Mouse (Mus musculus) T-helper 1 cell (primary cell): ENCODE results near the gene Fam118b.

Source experiments
- in situ Hi-C: fragments of 300-600 bp; cut with MboI, MseI; formaldehyde crosslinking; loops from one replicate; pipeline ENCODE4 v1.15.1; 2025; ENCODE audit warnings: high pct_unique_total_duplicates

Gene Fam118b

DNA sequence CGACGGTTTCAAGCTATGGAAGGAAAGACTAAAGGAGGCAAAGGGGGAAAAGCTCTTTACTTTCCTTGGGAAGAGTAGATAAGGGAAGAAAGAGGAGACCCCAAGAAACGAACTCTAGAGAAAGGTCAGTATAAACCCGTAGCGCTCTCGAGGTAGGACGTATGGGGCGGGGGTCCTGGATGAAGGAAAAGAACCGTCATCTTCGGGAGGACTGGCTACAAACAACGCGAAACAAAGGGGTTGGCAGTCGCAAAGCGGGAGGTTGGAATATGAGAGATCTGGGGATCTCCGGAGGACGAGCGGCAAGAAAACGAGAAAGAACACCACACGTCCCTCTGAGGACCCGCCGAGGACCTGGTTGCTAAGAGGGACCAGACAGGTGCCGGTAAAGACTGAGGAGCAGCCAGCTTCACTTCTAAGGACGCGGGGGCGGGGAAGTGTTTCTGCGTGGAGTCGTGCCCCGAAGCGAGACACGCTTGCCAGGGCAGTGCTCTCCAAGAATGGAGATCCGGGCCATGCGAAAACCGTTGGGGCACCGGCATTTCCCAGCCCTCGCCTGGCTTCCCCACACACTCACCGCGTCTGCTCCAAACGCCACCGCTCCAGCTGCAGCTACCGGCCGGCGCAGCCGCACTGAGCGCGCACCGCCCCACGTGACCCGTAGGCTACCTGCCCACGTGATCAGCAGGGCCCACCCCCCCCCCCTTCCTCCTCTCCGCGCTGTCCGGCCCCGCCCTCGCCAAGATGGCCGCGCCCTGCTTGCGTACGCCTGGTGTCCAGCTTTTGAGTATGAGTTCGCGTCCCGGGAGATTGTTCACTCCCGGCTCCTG, at the start of gene Fam118b, which contains the start of gene Rpusd4:
Gene Fam118b (minus strand): TSS at position 660 of the 830 bp plus-strand sequence.
Gene Rpusd4 (plus strand): TSS at position 720 of the 830 bp plus-strand sequence.
- in situ Hi-C loops, result loop anchor here (10.0 kb wide), 1 partner anchor 53 kb away; the partner anchor contains the start of gene Foxred1

DNA sequence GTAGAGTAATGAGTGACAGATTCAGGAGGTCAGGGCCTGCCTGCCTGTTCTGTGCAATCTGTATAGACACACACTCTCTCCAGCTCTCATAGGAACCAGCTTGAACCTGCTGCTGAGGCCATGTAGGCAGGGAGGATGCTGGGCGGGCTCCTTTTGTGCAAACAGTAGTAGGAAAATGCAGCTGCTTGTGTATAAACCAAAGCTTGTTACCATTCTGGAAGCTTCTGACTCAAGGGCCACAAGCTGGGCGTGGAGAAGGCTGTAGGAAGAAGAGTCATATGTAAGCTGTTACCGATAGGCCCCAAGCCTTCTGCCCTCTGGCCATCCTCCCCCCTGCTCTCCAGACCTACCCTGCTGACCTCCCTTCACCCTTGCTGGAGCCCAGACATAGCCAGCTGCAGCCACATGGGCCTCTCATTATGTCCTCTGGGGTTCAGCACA, 49.2 kb upstream of the Fam118b start:
- in situ Hi-C loops, result no loop called here

DNA sequence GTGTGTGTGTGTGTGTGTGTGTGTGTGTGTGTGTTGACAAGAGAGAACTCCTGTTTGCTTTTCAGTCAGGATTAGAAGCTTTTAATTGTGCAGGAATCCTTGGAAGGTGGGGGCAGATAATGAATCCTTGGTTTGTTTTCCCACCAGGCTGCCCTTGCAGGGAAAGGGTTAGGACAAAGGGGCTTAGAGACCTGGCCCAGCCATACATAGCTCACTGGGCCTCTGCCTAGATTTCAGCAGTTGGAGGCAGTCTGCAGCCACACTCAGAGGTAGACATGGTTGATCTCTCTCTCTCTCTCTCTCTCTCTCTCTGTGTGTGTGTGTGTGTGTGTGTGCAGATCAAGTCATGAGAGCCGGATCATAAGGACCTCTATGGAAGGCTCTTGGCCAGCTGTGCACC, 46.6 kb upstream of the Fam118b start:
- in situ Hi-C loops, result no loop called here

DNA sequence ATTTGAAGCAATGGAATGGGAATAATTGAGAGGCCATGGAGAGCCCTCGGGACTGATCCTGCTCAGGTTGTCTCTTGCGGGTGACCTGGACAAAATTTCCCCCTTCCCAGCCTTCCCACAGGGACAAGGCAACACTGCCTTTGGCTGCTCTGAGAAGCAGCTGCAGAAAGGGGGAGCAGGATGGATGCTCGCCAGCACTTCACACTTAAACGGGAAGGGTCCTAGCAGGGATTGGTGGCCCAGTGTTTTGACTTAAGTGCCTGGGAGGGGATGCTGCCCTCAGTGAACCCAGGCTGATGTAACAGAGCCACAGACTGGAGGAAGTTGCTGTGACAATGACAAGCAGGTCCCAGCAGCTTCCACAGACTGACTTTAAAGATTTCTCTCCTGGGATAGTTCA, 46.0 kb upstream of the Fam118b start:
- in situ Hi-C loops, result no loop called here

DNA sequence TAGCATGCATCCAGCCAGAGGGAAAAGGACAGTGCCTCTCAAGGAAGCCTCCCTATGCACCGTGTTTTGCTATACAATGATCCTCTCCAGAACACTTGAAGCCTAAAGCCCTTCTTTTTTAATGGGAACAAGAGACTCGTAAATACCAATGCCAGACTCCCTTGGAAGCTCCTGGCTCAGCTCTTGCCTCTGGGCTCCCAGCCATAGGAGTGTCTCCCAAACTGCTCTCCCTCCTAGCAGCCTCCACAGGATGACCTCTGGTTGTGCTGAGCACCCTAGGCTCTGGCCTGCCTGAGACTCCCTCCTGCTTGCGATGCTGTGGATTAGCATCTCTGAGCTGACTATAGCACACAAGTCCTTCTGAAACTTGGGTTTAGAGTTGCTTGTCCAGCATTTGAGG, 44.9 kb upstream of the Fam118b start:
- in situ Hi-C loops, result no loop called here

DNA sequence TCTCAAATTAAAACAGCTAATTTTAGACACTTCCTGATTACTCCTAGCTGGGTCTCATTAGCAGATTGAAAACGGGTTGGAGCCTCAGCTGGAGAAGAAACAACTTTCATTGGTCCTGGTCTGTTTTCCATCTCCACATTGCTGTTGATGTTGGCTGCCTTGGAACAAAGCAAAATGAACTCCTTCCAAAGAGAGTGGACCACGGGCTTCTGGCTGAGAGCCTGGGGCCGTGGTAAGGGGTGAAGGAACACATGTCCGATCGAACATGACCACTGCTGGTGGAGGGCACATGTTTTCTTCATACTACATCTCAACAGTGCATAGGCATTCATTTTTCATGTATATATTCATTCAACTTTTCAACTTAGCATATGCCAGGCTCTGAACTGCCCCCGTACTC, 42.8 kb upstream of the Fam118b start:
- in situ Hi-C loops, result no loop called here

DNA sequence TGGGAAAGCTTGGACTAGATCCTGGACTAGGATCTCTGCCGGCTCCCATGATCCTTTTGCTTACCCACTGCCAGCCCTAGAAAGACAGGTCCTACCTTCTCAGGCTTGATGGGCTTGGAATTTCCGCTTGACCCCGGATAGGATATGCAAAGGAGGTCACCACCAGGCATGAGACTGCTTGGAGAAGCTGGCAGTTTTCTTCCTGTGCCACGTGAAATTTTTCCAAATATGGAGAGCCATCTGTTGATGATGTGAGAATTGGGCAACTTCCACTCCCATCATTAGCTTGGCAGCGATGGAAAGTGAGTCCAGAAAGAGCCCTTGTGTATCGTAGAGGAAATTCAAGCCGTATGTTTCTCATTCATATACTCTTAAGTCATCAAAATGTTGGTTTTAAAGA, 39.9 kb upstream of the Fam118b start:
- in situ Hi-C loops, result no loop called here

DNA sequence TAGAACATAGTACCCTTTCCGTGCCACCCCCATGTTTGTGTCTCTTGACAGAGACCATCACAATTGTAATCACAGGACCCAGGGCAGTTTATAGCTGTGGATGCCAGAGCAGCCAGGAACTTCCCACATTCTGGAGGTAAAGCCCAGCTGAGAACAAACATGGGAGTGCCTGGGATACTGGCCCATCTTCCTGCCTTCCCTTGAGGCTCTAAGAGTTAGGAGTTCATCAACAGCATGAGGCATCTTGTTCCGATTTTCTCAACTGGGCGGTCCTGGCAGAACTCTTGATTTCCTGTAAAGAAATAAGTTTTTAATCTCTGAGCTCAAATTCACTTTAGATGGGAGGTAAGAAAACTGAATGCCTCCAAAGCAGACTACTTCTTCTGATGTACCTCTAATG, 34.6 kb upstream of the Fam118b start:
- in situ Hi-C loops, result no loop called here

DNA sequence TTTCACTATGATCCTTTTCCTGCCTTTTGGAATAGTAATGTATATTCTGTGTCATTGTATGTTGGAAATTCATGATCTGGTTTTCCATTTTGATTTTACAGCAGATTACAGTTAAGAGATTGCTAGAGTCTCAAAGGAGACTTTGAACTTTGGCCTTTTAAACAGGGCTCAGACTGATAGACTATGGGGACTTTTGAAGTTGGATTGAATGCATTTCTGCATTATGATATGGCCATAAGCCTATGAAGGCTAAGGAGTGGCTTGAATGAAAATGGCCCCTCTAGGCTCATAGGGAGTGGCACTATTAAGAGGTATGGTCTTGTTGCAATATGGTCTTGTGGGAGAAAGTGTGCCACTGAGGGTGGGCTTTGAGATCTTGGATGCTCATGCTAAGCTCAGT, 30.2 kb upstream of the Fam118b start:
- in situ Hi-C loops, result no loop called here

DNA sequence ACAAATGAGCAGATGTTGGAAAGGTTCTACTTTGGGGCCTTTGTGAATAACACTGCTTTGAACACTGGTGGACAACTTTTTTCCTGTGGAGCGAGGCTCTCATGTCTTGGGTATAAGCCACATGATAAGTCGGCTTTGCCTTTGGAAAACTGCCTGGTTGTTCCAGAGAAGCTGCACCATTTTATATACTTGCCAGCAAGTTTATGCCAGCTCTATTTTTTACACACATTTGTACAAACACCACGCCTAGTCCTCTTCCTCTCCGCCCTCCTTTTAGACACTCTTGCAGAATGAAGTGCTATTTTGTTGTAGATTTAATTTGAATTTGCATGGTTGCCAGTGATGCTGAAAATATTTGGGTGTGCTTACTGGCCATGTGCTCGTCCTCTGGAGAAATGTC, 25.9 kb upstream of the Fam118b start:
- in situ Hi-C loops, result no loop called here

DNA sequence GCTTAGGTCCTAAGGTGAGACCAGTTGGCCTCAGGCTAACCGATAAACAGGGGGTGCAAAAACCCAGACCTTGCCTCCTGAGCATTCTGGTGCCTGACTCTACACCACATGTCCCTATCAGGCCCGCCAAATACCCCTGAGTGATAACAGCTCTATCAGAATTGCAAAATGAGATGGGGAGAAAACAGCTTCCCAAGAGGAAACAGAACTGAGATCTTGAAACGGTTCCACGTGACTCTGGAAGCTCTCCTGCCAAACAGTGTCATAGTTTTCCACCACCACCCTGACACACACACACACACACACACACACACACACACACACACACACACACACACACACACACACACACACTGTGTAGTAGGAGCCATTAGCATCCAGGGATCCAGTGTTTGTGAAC, 23.3 kb upstream of the Fam118b start:
- in situ Hi-C loops, result no loop called here

DNA sequence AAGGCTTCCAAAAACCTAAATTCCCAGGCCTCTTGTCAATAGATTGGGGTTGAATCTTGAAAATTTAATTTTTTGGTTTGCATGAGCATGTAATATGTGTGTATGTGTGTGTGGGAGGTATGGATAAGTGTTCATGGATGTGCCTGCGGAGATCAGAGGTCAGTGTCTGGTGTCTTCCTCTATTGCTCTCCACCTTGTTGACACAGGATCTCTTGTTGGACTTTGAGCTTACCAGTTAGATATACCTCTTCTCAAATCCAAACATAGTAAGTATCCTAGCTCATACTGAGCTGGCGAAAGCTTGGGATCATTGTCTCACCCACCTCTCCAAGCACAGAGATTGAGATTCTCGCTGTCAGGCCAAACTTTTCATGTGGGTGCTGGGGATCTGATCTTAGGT, 22.8 kb upstream of the Fam118b start:
- in situ Hi-C loops, result no loop called here

DNA sequence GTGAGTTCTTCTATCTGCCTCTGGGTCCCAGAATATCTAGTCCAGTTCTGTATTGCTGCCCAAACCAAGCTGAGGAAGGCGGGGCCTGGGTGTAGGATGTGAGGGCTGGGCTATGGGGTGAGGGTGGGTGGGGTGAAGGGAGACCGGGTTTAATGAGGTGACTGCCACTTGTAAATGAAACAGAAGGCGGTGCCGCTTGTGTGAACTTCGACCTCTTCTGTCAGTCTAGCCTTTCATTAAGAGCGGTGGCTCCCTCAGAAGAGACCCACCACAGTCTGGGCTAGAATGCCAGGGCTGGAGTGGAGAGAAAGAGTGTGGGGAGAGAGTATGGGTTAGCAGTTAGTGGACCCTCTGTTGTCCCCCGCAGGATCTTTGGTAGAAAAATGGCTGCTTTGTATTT, 22.4 kb upstream of the Fam118b start:
- in situ Hi-C loops, result loop anchor here (5.0 kb wide), 1 partner anchor 242 kb away; no protein-coding TSS in a partner anchor

DNA sequence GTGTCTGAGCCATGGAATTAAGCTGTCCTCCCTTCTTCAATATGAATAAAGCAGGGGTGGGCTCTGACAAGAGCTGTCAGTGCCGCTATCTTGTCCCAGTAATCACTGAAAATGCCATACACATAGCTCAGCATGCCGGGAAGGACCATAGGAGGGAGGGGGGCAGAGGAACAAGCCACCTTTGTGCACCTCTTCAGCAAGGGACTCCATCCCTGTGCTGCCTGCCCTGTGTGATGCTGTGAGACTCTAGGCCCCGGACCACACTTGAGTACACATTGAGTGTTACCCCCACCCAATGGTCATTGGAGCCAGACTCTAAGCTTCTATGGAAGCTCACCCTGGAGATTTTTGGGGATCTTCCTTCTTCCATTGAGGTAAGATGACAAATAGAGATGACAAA, 18.7 kb upstream of the Fam118b start:
- in situ Hi-C loops, result loop anchor here (5.0 kb wide), 1 partner anchor 246 kb away; no protein-coding TSS in a partner anchor

DNA sequence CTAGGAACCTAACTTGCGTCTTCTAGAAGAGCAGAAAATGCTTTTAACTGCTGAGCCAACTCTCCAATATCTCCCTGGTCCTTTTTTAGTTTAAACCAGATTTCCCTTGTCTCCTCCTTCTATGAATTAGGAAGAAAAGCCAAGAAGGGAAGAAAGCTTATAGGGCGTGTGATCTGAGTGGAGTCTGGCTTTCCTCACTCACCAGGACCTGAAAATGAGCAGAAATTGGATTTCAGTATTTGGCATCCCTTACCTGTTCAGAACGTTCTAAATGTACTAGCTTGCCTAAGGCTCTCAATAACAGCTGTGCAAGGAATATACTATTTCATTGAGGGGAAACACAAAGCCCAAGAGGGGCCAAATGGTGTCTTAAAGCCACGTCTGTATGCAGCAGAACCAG, 16.7 kb upstream of the Fam118b start:
- in situ Hi-C loops, result no loop called here

DNA sequence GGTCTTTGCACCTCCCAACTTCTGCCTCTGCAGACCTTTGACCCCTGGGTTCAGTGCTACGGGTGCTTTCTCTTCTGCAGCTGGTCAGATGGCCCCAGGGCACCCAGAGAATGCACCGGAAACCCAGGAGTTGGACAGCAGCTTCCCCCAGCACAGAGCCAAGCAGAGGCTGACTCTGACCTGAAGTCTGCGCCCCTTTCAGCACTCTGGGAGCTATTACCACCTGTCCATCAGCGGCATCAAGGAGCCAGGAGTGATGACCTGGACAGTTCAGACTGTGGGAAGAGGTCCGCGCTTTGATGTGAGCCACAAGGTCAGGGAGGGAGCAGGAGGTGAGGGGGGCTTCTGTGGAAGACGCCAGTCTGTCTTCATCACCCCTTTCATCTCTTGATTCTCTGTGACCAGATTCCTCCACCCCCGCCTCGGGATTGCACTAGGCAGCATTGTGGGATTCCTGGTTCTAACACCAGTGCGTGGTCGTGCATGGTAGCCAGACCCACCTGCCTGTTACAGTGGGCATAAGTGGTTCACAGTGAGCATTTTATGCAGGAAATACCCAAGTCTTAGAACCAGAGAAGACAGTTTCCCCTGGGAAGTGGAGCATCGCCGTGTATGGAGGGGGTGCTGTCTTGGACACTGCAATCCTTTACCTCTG, 15.9 kb upstream of the Fam118b start:
- in situ Hi-C loops, result no loop called here

DNA sequence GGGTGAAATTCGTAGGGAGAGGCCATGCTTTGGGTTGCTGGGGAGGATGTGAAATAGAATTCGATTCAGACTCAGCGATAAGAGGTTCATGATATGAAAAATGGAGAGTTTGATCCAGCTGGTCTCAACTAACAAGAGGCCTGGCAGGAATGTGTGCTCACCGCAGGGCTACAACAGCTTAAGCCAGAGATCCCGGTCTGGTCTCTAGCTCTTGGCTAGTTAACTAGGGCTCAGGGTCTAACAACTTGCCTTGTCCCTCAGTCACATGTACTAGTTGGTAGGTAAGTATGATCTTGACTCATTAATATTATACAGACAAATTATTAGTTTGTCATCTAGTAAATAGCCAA, 15.2 kb upstream of the Fam118b start:
- in situ Hi-C loops, result no loop called here

DNA sequence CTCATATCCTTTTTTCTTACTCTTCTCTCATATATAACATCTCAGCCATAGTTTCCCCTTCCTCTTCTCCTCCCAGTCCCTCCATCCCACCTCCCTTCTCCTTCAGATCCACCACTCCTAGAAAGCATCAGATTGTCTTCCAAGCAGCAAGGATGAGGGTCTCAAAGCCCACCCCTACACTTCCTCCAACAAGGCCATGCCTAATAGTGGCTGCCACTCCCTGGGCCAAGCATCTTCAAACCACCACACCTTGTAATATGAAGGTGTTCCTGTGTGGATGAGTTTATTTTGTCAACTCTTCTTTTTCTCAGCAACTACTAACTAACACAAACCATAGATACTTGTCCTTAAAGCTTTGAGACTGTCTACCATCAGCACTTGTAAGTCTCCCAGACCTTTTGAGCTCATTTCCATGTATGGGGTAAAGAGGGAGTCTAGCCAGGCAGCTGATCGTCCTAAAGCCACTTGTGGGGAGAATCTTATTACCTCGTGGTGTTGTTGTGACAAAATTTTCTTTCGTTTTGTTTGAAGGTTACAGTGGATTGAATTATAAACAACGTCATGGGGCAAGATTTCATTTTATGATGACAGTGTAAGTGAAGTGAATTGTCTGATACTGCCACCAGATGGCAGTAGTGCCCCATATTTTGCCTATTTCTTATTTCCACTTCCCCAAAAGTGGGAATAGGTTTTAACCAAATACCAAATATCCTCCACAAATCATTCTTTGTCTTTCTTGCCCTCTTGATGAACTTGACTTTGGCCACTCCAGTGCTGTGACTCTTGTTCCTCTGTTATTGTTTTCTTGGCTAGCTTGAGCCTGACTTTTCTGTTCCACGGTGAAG, 14.6 kb upstream of the Fam118b start:
- in situ Hi-C loops, result no loop called here

DNA sequence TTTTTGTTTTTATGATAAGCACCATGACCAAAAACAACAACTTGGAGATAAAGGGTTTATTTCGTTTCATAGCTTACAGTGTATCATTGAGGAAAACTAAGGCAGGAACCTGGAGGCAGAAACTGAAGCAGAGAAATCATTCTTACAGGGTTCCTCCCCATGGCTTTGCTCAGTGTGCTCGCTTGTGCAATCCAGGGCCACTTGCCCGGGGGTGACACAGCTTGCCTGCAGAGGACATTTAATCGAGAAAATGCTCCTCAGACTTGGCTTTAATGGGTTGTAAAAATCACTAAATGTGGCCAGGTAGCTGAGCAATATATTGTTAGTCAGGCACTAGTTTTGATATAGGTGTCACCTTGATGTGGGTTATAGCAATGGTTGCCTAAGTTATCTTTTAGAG, 10.8 kb upstream of the Fam118b start:
- in situ Hi-C loops, result no loop called here

DNA sequence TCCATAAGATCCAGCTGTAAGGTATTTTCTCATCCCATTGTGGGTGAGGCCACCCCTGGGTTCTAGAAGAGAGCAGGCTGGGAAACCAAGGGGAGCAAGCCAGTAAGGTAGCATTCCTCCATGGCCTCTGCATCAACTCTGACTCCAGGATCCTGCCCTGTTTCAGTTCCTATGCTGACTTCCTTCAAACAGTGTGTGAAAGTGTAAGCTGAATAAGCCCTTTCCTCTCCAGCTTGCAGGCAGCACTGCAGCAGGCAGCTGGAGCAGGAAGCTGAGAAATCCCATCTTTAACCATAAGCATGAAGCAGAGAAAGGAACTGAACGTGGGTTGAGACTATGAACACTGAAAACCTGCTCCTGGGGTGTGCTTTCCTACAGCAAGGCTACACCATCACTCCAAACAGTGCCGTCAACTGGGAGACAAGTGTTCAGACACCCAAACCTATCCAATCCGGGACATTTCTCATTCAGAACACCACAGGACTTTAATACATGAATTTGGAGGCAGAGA, 10.3 kb upstream of the Fam118b start:
- in situ Hi-C loops, result no loop called here

DNA sequence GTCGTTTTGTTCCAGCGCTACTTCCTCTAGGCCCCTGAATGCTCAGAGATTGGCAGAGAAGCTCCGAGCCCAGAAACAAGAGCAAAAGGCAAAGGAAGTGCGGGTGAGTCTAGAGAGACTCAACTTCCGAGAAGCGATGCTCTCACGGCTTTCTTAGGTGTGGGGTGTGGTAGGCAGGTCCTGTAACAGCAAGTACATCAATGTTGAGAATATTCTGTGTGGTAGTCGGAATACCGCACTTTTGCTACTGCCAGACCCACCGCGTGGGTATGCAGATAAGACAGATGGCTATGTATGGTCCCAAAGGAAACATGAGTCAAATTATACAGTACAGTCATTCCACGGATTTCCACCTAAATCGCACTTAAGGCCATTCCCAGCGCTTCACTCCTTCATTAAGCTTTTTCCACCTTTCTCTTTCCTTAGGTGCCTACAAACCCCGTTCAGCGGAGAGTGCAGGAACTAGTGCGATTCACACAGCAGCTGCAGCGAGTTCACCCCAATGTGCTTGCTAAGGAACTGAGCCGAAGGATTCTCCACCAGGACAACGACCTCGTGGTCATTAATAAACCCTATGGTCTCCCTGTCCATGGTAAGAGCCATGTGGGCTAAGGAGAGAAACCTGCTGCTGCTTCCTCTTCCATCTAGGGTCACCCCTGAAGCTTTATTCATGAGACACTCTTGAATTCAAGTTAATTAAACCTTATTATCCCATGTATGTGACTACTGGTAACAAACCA, 541 bp upstream of the Fam118b start:
- in situ Hi-C loops, result loop anchor here (10.0 kb wide), 1 partner anchor 53 kb away; the partner anchor contains the start of gene Foxred1
